Mouse (Mus musculus) neutrophil, adult 5-6 weeks (primary cell): ENCODE results near the gene Ptpn12. TPM values are rescaled to one million over a fixed set of nuclear protein-coding genes. Genes with fewer than 3 reads are reported as not detected.
A peak's percentile ranks its signal among the peaks of the same experiment; 100 is the strongest.

Source experiments
- ATAC-seq: fragments of 151-379, 151-347 bp; 2 replicates; pipeline ENCODE4 v1.8.0; 2017; ENCODE audit warnings: mild to moderate bottlenecking, moderate TSS enrichment; ENCODE audit not compliant: insufficient number of reproducible peaks, poor library complexity, low FRiP score, severe bottlenecking; ENCODE audit errors: extremely low read depth
- total RNA-seq: library from RNA; stranded (forward); fragments of 200-1000 nt; gene quantifications from 2 replicates; pipeline ENCODE4 v1.2.3, GENCODE M21; 2017

Ptpn12 gene
- total RNA-seq, 1 experiment from 2014 or later: 110 TPM

DNA sequence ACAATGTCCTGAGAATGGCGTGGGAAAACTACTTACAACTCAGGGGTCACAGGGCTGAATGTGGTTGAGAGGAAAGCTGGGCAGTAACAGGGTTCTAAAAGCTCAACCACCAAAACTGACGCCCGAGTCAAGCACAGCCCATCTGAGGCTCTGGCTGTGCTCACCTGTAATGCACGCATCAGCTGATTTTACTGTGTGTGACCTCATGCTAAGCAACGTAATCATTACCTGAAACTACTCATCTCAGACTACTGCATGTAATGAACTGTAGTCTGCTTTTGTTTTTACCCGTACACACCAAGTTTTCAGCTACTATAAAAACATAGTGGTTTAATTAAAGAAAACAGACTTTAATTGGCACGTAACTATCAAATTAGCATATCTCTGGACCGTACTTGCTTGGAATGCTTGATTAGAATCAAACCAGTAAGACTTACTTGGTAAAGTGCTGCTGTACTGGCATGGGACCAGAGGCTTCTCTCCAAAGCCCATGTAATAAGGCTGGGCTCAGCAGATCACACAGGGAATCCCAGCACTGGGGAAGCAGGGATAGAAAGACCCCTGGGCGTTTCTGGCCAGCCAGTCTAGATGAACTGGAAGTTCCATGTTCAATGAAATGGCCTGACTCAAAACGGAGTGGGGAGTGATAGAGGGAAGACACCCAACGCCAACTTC lies 22.2 kb downstream of the Ptpn12 start:
- ATAC-seq: no peak

DNA sequence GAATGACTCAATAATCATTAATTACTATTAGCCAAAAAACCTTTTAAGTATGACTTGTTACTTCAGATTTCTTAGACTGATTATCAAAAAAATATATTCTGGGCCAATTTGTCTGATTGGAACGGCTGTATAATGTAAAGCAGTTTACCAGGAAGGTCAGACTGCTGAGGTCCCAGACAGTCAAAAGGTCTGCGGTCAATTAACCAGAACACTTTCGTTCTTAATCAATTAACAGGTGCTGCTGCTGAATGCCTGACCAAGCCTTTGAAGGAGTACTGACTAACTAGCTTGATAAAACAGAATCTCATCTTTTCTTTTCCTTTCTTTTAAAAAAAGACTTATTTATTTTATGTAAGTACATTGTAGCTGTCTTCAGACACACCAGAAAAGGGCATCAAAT lies 23.1 kb downstream of the Ptpn12 start:
- no peak for ATAC-seq

DNA sequence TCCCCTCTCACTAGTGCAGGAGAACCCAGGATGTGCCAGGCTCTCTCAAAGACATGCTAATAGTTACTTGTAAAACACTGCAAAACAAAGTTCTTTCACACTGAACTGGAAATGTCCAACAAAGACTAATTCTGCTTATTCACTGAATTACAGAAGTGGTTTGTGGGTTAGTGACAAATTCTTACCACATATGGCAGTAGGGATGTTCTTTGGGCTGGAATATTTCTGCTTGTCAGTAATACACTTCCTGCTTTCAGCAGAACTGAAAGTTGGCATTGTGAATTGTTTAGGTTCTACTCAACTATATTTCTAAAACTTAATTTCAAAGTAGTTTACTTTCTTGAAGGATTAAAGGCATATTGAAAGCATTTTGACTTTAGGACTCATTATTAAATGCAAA lies 25.5 kb downstream of the Ptpn12 start:
- ATAC-seq: peak; percentile 94

DNA sequence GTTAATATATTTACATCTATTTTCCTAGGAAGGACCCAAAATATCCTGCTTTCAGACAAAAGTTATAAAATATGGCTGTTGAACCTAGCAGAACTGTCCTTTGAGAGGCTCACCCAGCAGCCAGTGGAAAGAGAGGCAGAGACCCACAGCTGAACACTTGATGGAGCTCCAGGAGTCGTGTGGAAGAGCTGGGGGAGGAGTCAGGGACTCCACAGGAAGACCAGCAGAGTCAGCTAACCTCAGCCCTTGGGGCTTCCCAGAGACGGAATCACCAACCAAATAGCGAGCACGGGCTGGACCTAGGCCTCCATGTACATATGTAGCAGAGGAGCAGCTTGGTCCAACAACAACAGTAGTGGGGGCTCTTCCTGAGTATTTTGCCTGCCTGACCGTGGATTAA lies 38.6 kb downstream of the Ptpn12 start:
- 0 out of 2 replicates have a peak, but pooled peaks have one; percentile 6 for ATAC-seq

DNA sequence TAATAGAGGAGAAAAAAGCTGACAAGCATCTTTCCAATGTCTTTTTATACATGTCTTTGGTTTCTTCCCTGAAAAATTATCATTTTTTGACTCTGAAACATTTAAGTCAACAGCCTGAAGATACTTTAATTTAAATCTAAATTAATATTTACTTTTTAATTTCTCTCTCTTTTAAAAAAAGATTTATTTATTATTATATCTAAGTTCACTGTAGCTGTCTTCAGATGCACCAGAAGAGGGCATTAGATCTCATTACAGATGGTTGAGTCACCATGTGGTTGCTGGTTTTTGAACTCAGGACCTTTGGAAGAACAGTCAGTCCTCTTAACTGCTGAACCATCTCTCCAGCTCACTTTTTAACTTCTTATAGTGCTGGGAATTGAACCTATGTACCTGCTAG lies 44.8 kb downstream of the Ptpn12 start:
- no peak for ATAC-seq

DNA sequence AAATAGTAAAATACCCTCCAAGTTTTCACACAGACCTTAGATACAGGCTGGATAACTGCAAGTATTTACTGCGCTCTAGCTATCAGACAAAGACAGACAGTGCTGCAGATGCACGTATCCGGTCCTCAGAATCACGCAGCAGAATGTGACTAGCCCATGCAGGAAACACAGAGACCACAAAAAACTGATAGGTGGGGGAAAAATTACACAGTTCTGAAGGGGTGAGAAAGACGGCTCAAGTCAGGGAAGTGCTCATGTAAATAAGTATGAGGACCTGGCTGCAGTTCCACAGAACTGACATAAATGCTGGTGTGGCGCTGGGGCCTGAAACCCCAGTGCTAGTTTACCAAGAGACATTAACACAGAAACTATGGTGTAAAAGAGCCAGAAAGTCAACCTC lies 53.0 kb downstream of the Ptpn12 start:
- peak; percentile 78 for ATAC-seq

DNA sequence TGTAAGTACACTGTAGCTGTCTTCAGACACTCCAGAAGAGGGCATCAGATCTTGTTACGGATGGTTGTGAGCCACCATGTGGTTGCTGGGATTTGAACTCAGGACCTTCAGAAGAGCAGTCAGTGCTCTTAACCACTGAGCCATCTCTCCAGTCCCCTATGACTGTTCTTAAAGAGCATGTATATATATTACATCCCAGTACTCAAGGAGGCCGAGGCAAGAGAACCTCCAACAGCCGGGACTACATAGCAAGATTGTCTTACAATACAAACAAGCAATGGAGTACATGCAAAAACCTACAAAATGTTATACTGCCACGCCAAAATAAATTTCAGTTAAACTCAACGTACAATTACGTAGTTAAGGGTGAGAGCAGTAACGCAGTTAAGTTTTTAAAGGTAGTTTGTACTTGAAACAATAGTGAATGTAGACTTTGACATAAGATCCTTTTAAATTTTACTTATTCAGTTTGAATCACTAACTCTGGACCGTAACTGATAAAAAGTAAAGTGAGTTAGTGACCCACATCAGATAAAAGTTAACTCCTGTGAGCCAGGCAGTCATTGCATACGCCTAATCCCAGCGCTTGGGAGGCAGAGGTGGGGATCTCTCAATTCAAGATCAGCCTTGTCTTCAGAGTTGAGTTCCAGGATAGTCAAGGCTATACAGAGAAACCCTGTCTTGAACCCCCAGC lies 53.9 kb downstream of the Ptpn12 start:
- no peak for ATAC-seq

DNA sequence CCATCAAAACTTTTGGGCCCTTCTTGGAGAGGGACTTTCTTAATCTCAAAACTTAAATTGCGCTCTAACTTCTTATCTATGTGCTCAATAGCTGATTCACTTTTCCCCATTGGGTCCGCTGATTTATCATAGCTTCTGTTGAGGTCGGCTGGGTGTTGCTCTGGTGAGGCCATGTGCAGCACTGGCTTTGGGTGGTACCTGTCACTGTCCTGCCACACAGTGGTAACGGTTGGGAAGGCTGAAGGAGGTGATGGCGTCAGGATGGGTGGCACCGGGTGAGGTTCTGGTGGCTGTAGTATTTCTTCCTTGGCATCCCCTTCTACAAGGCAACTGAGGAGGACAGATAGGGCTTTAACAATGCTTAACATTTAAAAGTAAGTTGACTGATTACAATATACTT lies 57.3 kb downstream of the Ptpn12 start:
- ATAC-seq: no peak

DNA sequence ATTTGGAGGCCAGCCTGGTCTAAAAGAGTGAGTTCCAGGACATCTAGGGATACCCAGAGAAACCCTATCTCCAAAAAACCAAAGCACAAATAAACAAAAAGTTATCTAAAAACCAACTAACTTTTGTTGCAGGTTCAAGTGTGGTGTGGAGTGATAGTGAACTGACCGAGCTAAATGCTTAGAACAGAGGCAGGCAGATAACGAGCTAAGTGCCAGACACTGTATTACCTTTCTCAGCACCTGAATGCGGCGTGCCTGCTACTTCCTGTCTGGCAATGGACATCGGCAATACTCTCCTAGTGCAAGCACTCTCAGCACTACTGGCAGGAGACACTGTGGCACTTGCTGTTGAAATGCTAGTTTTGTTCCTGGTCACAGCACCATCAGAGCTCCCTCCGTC lies 58.2 kb downstream of the Ptpn12 start:
- no peak for ATAC-seq

DNA sequence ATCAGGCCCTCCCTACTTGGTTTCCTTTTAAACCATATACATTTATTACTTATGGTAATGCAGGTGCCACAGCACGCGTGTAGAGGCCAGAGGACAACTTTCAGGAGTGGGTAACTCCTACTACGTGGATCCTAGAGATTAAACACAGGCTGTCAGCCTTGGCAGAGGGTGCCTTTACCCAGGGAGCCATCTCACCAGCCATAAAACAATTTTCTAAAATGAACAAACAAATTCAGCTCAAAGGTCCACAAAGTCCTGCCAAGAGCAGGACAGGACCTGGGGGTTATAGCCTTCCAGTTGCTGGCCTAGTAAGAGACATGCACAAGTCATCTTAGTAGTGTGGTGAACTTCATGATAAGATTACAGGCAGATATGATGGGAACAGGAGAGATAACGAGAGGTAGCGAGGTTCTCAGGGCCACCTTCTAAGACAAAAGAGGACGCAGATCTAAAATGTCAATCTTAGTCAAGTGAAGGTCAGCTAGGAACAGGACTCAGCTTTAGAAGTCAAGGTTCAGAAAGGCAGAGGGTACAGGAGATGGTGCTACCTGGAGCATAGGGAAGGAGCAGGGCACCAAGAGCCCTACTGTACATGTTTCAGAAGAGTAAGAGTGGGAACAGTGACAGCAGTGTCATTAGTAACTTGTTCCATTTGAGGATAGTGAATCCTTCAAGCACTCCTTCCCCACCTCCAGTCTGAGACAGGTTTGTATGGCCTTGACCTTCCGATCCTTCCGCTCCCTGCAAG lies 65.5 kb downstream of the Ptpn12 start:
- no peak for ATAC-seq

DNA sequence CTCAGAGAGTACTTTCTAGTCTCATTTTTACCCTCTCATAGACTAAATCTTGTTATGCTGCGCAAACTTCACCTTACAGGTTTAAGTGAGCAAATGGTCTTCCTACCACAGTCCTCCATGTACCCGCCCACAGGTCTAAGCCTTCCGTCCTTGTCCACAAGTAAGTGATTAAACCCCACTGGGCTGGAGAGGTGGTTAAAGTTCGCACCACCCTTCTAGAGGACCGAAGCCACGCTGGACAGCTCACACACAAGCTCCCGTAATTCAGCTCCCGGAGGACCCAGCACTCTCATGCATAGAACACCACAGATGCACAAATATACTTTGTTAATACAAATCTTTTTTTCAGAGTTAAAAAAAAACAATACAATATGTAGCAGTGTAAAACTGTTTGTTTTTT lies 69.4 kb downstream of the Ptpn12 start:
- no peak for ATAC-seq

DNA sequence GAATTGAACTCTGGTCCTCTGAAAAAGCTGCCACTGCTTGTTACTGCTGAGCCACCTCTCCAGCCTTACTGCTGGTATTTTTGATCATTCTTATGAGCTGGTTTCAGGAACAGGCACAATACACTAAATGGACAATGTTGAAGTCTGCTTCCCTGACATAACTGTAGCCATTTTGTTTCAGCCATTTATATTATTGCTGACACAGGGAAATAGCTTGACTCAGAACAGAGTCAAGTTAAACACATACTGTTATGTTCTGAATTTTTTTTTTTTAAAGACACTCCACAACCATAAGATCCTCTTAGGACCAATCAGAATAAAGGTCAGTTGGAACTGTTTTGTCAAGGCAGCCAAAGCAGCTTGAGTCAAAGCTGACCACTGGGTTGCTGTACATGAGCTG lies 72.2 kb downstream of the Ptpn12 start:
- ATAC-seq: no peak

DNA sequence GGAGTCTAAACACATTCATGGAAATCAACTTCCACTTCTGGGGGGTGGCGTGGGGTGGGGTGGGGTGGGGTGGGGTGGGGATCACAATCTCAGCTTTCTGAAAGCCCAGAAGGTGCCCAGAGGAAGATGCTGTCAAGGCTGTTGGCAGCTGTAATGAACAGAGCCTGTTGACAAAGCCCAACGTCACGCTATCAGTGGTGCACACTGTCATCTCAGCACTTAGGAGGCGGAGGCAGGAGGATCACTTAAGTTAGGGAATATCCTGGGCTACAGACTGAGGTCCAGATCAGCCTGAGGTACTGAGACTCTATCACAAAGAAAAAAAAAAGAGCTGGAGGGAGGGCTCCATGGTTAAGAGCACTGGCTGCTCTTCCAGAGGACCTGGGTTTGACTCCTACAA lies 81.0 kb downstream of the Ptpn12 start:
- ATAC-seq: no peak

DNA sequence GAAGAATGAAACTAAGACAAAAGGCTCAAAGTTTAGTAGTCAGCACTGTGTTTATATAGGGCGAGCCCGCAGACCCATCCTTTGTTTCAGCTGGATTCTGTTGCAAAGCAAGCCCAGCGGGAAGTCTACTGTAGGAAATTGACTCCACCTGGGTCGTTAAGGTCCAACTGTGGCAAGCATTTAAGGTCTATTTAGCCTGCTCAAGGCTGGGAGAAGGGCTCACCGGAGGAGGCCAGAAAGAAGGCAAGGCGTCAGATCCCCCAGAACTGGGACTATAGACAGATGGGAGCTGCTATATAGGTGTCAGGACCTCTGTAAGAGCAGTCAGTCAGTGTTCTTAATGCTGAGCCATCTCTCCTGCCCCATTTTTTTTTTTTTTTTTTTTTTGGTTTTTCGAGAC lies 81.7 kb downstream of the Ptpn12 start:
- ATAC-seq: no peak

DNA sequence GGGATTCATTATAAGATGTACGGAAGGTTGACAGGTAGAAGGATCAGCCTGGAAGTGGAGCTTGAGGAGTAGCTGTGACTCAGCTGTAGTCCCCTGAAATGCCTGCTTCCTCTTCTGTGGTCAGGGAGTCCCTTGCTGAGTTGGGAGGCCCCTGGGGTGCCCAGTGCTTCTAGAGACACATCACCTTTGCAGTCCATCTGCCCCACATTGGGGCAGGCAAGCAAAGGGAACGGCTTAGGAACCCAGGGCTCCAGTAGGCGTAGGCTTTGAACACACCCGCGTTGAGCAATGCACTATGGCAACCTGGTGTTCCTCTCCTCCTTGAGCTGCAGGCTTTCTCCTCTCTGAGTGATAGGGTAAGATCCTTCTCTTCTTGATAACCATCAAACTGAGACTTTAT lies 82.6 kb downstream of the Ptpn12 start:
- peak; percentile 57 for ATAC-seq

DNA sequence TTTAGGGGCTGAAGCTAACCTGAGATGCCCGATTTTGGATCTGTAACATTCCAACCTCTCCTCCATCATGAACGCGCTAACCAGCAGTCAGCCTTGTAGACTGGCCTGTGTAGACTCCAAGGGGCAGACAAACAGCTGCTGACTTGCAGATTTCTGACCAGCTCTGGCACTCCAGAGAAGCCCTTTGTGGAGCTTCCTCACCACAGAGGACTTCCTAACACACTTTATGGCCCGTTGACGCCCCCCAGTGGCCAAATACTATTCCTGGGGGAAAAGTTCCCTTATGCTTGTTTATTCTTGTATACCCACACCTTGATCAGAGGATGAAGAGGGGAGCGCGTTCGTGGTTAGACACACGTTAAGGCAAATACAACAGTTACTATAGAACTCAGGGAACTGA lies 86.7 kb downstream of the Ptpn12 start:
- ATAC-seq: peak; percentile 59; the same call in 1 of the 2 replicates

DNA sequence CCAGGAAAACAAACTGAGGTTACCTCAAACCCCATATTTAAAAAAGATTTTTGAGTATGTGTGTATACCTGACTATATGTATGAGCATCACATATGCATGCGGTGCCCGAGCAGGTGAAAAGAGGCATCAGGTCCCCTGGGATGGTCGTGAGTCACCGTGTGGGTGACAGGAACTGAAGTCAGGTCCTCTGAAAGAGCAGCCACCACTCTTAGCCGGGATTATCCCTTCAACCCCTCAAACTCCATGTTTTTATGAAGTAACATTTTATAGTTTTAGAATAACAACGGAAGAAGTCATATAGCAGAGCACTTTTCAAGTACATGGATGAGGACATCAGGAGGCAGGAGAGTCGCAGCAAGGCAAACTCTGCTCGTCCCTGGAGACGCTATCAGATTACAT lies 87.2 kb downstream of the Ptpn12 start:
- no peak for ATAC-seq

DNA sequence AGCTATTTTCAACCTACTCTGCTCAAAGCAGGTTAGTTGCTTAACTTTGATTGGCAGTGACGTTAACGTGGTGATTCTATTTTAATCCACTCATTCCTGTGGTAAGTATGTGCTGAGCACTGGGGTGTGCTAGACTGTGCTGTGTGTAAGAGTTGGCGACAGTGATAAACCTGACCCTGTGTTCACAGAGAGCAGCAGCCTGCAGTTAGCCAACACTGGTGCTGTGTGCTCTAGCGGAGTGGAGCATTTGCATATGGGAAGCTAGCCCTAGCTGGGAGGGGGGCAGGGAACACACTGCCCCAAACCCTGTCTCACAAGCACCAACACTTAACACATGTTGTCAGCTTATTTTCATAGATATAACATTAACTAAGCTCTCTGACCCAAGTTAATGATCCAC lies 87.8 kb downstream of the Ptpn12 start:
- ATAC-seq: peak; percentile 84

DNA sequence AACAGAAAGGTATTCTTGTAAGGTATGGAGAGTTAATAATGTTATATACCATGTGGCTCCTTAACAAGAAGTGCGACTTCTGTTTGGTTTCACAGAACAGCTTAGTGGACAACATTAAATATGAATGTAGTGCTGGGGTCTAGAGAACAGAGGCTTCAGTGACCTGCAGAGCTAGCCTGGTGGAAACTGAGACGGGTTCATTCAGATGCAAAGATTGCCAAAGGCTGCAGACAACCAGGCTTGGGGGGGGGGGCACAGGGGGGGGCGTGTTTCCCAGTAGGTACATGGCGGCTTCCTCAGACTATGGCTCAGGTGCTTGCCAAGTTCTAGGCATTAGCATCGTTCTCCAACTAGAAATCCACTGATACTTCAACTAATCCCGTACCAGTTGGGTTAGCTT lies 91.3 kb downstream of the Ptpn12 start:
- no peak for ATAC-seq

DNA sequence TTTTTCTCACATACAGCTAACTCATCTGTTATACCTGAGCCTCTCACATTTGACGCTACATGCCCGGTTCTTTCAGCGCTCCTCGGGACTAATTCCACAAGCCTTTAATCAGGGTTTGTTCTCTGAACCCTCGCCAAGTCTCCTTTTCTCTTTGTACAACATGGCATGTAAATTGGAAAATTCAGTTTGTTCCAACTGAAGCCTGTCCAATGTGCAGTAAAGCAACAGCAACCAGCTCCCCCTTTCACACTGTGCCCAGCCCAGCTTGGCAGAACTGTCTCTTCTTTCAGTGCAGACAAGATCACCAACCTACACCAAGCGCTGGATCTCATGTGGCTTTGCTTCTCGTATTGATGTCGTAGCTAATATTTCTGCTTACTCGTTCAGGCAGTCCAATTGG lies 92.4 kb downstream of the Ptpn12 start:
- ATAC-seq: no peak
